Mouse (Mus musculus) lung, adult 2 months (tissue): Measurements from ENCODE around the gene Gsdme.

Experiments used
- CTCF ChIP-seq: fragments of 200-500 bp; IDR thresholded peaks from 2 replicates; pipeline ENCODE4 v1.5.1; 2011; ENCODE audit warnings: mild to moderate bottlenecking, low read length, control low read depth; ENCODE audit not compliant: insufficient read depth
- POLR2A ChIP-seq: fragments of 200-500 bp; IDR thresholded peaks from 2 replicates; pipeline ENCODE4 v1.6.1; 2011; ENCODE audit warnings: low read depth, mild to moderate bottlenecking, control low read depth, low read length, borderline replicate concordance; ENCODE audit errors: extremely low read depth

GRCm38 (mm10) chr6:50163013-50163412 lies 100.6 kb downstream of the Gsdme start:
- TF ChIP-seq POLR2A (no peak), CTCF (no peak)
